Mouse (Mus musculus) bone marrow, adult 2 months (tissue): ENCODE data around the gene Gm49383. TPM values are rescaled to one million over a fixed set of nuclear protein-coding genes. Genes with fewer than 3 reads are reported as not detected.
A peak's percentile ranks its signal among the peaks of the same experiment; 100 is the strongest.

ENCODE experiments used
- H3K27ac ChIP-seq: fragments of 200-500 bp; 2 replicates; pipeline ENCODE4 v1.5.1; 2012; ENCODE audit warnings: low read depth, mild to moderate bottlenecking, control low read depth, inconsistent platforms, low read length; ENCODE audit not compliant: control insufficient read depth, poor library complexity, insufficient read depth
- H3K4me1 ChIP-seq: fragments of 200-500 bp; 2 replicates; pipeline ENCODE4 v1.6.1; 2011; ENCODE audit warnings: low read length; ENCODE audit not compliant: control insufficient read depth, insufficient read depth
- H3K4me3 ChIP-seq: fragments of 200-500 bp; replicated peaks from 2 replicates; pipeline ENCODE3; 2011; ENCODE audit warnings: mild to moderate bottlenecking, low read depth, low read length, control low read depth; ENCODE audit not compliant: control insufficient read depth
- CTCF ChIP-seq: fragments of 200-500 bp; IDR thresholded peaks from 2 replicates; pipeline ENCODE4 v1.5.1; 2011; ENCODE audit warnings: low read length, control low read depth; ENCODE audit not compliant: control insufficient read depth, insufficient read depth
- POLR2A ChIP-seq: fragments of 200-500 bp; IDR thresholded peaks from 2 replicates; pipeline ENCODE4 v1.6.1; 2011; ENCODE audit warnings: low read depth, mild to moderate bottlenecking, control low read depth, low read length, borderline replicate concordance; ENCODE audit not compliant: control insufficient read depth
- WGBS: fragments of 180-500 bp; shearing (Covaris S2); methylation state at CpG from one replicate; pipeline ENCODE4 v1.1.7; 2018; 5-methylcytosine and 5-hydroxymethylcytosine counted together
- polyA plus RNA-seq: library from polyadenylated mRNA; stranded (reverse); fragments of >200 nt; gene quantifications from 2 replicates; pipeline ENCODE4 v1.2.4, GENCODE M21; 2011; ENCODE audit warnings: low replicate concordance; ENCODE audit not compliant: missing spikeins, insufficient read depth, insufficient read length

Gm49383 gene
- polyA plus RNA-seq, 1 experiment = not detected

GRCm38 (mm10) chr12:69220613-69221277, 23.8 kb upstream of the Gm49383 start:
- Histone ChIP-seq H3K27ac (0 out of 2 replicates have a peak overlapping the region, but pooled peaks have one; percentile 7), H3K4me3 (no peak overlapping the region), H3K4me1 (no peaks in the 10 kb centered on the region; the same call in 1 of the 2 replicates)
- TF ChIP-seq CTCF (no peak), POLR2A (no peak)
- WGBS = 92% methylated on average over 19 of the region's 19 CpGs

GRCm38 (mm10) chr12:69216587-69216986, 19.7 kb upstream of the Gm49383 start:
- TF ChIP-seq CTCF (no peak), POLR2A (no peak)
- Histone ChIP-seq H3K4me3 (no peak overlapping the region), H3K27ac (no peak overlapping the region), H3K4me1 (peaks cover 2% of the 10 kb centered on the region)
- 77% methylated on average over 7 of the region's 7 CpGs for WGBS

- H3K4me1 ChIP-seq = peaks cover 2% of the 10 kb centered on the region
- H3K4me3 ChIP-seq = no peak overlapping the region
- no peak overlapping the region for H3K27ac ChIP-seq
- TF ChIP-seq CTCF (no peak), POLR2A (no peak)
- 65% methylated on average over 3 of the region's 3 CpGs for WGBS
Observed at GRCm38 (mm10) chr12:69215000-69215785, 18.3 kb upstream of the Gm49383 start.

- TF ChIP-seq CTCF (no peak), POLR2A (no peak)
- H3K27ac ChIP-seq = no peak overlapping the region
- H3K4me3 ChIP-seq = no peak overlapping the region
- peaks cover 2% of the 10 kb centered on the region for H3K4me1 ChIP-seq
- 52% methylated on average over 7 of the region's 7 CpGs for WGBS
Observed at GRCm38 (mm10) chr12:69214393-69214792, 17.5 kb upstream of the Gm49383 start.

GRCm38 (mm10) chr12:69213186-69213777, 16.4 kb upstream of the Gm49383 start:
- WGBS = 85% methylated on average over 13 of the region's 13 CpGs
- Histone ChIP-seq H3K27ac (no peak overlapping the region), H3K4me3 (no peak overlapping the region), H3K4me1 (peaks cover 2% of the 10 kb centered on the region)
- TF ChIP-seq POLR2A (no peak), CTCF (no peak)

GRCm38 (mm10) chr12:69211057-69211456, 14.2 kb upstream of the Gm49383 start:
- H3K4me1 ChIP-seq = peaks cover 2% of the 10 kb centered on the region
- H3K4me3 ChIP-seq = no peak overlapping the region
- WGBS = 86% methylated on average over 5 of the region's 5 CpGs
- TF ChIP-seq CTCF = no peak
- TF ChIP-seq POLR2A = no peak
- H3K27ac ChIP-seq = no peak overlapping the region

- Histone ChIP-seq H3K4me1 (peaks cover 2% of the 10 kb centered on the region), H3K4me3 (no peak overlapping the region), H3K27ac (no peak overlapping the region)
- TF ChIP-seq CTCF (no peak), POLR2A (no peak)
- 93% methylated on average over 18 of the region's 18 CpGs for WGBS
Observed at GRCm38 (mm10) chr12:69210056-69210979, 13.4 kb upstream of the Gm49383 start.
